Mouse (Mus musculus) stomach, embryonic 16.5 days (tissue): ENCODE results near the gene Nde1. TPM values are rescaled to one million over a fixed set of nuclear protein-coding genes. Genes with fewer than 3 reads are reported as not detected.

Experiments
- ATAC-seq: fragments of 200-750 bp; cut with Nextera tagmentation; 2 replicates; pipeline ENCODE4 v1.8.0; 2017; ENCODE audit warnings: moderate number of reproducible peaks, moderate TSS enrichment; ENCODE audit not compliant: insufficient read depth, low FRiP score
- H3K27ac ChIP-seq: fragments of 300-500 bp; sonication (generic); 2 replicates; pipeline ENCODE4 v1.5.1; 2014; ENCODE audit warnings: low read length
- H3K27me3 ChIP-seq: fragments of 300-500 bp; sonication (generic); 2 replicates; pipeline ENCODE4 v1.6.1; 2014; ENCODE audit warnings: low read length, control low read depth, mixed read lengths; ENCODE audit not compliant: control insufficient read depth, insufficient read depth
- H3K36me3 ChIP-seq: fragments of 300-500 bp; sonication (generic); 2 replicates; pipeline ENCODE4 v1.6.1; 2014; ENCODE audit warnings: low read length; ENCODE audit not compliant: control insufficient read depth, insufficient read depth
- H3K4me1 ChIP-seq: fragments of 300-500 bp; sonication (generic); 2 replicates; pipeline ENCODE4 v1.6.1; 2014; ENCODE audit warnings: low read length, control low read depth, mixed read lengths; ENCODE audit not compliant: control insufficient read depth, insufficient read depth
- H3K4me2 ChIP-seq: fragments of 300-500 bp; sonication (generic); 2 replicates; pipeline ENCODE4 v1.6.1; 2014; ENCODE audit warnings: low read depth, low read length, mixed read lengths
- H3K4me3 ChIP-seq: fragments of 300-500 bp; sonication (generic); replicated peaks from 2 replicates; pipeline ENCODE4 v1.5.1; 2014; ENCODE audit warnings: mild to moderate bottlenecking, low read length
- H3K9ac ChIP-seq: fragments of 300-500 bp; sonication (generic); 2 replicates; pipeline ENCODE4 v1.6.1; 2014; ENCODE audit warnings: low read length
- H3K9me3 ChIP-seq: fragments of 300-500 bp; sonication (generic); replicated peaks from 2 replicates; pipeline ENCODE4 v1.6.1; 2016; ENCODE audit warnings: low read length, control low read depth; ENCODE audit not compliant: control insufficient read depth
- WGBS: fragments of 180-500 bp; shearing (Covaris S2); extraction: QIAGEN DNeasy Blood & Tissue Kit; methylation state at CpG from one replicate; pipeline ENCODE4 v1.1.7; 2014; 5-methylcytosine and 5-hydroxymethylcytosine counted together
- polyA plus RNA-seq: library from polyadenylated mRNA; unstranded; fragments of >200 nt; fragmentation: Nextera tagmentation; extraction: Ambion mirVana; gene quantifications from 2 replicates; pipeline ENCODE4 v1.2.1, GENCODE M21; 2015

The Nde1 gene
- polyA plus RNA-seq, 1 experiment from 2014 or later = 78.9 TPM

DNA sequence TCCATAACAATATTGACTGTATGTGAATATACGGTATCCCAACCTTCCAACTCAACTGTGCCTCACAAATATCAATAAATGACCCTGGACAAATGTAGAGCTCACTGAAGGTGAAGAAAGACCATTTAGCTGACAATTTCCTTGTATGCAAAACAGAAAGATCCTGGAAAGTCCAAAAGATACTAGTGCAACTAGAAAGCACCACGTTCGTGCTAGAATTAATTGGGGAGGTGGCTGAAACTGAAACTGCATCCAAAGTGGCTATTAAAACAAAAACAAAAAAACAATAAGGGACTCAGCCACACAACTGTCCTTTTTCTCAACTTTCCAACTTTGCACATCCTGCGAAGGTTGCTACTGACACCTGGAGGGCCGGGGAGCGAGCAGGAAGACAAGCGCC, 4.5 kb upstream of the Nde1 start:
- Histone ChIP-seq H3K9ac (peak overlapping the region; percentile 86), H3K9me3 (no peaks in the 10 kb centered on the region), H3K4me2 (peak overlapping the region; percentile 86), H3K4me1 (peaks cover 13% of the 10 kb centered on the region), H3K27ac (peak overlapping the region; percentile 75), H3K27me3 (no peaks in the 10 kb centered on the region), H3K4me3 (peak overlapping the region; percentile 64), H3K36me3 (no peaks in the 10 kb centered on the region)
- 7% methylated on average over 7 of the region's 7 CpGs for WGBS
- no peak for ATAC-seq

DNA sequence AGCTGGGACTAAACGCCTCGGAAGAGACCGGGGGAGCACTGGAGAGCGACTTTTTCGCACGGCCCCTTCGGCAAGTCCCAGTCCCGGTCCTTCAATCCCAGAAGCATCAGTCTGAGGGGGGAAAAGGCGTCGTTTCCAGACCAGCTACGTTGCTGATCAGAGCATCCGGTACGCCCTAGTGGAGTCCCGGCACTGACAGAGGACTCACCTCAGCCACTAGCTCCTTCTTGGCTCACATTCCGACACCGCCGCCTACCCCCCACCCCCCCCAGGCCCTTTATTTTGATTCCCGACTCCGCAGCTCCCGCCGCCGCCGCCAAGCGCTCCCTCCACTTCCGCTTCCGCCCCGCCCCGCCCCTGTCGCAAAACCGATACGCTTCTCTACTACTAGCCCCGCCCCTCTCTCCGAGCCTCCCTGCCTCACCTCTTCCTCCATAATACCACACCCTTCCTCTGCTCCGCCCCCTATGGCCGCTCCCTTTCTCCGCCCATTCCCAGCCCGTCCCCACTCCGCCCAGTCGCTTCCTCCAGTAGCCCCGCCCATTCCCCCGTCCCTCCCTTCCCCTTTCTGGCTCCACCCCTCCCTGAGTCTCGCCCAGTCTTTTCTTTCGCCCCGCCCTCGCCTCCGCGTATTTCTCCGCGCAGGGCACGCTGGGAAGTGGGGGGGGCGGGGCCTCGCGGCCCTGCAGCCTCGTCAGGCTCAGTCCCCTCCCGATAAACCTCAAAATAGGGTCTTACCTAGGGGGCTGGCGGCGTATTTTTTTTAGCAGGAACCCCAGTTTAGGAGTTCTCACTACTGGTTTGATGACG, 3.9 kb upstream of the Nde1 start:
- Histone ChIP-seq H3K27me3 (no peaks in the 10 kb centered on the region), H3K36me3 (no peaks in the 10 kb centered on the region), H3K9ac (peak overlapping the region; percentile 86), H3K4me3 (peak overlapping the region; percentile 64), H3K27ac (peak overlapping the region; percentile 98), H3K4me1 (peaks cover 17% of the 10 kb centered on the region), H3K4me2 (peak overlapping the region; percentile 86), H3K9me3 (no peaks in the 10 kb centered on the region)
- peak; percentile 97 for ATAC-seq
- WGBS = under 1% methylated on average over 58 of the region's 58 CpGs

DNA sequence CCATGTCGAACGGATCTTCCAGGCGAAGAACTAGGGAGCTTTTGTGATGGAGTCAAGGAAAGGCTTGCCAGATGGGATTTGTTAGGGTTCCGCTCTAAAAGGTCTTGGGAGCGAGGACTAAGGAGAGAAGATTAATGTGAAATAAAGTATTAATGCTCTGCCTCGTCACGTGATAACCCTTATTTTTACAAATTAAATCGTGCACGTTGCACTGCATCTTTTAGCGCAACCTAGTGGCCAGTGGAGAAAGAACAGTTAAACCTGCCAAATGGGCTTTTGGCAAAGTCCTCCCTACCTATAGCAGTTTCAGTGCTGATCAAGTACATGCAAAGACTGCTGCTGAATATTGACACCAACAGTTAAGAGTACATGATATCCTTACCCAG, 3.3 kb upstream of the Nde1 start:
- Histone ChIP-seq H3K27me3 (no peaks in the 10 kb centered on the region), H3K36me3 (no peaks in the 10 kb centered on the region), H3K27ac (peak overlapping the region; percentile 98), H3K9ac (peak overlapping the region; percentile 79), H3K9me3 (no peaks in the 10 kb centered on the region), H3K4me2 (peak overlapping the region; percentile 66), H3K4me3 (peak overlapping the region; percentile 64), H3K4me1 (peaks cover 21% of the 10 kb centered on the region)
- ATAC-seq = peak; percentile 8; the same call in 1 of the 2 replicates
- WGBS = under 1% methylated on average over 10 of the region's 10 CpGs

DNA sequence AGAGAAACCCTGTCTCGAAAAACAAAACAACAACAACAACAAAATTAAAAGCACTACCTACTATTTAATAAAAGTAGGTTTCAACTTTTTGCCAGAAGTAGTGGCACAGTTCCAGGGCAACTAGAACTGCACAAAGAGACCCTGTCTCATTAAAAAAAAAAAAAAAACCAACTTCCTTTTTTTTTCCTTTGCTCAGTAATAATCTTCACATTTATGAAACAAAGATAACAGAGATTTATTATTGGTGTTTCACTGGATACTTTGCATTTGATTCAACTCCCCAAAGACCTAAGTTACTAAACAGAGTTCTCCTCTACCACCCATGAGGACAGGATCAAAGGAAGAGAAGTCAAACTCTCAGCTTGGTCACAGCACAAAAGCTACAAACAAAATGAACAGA, 2.1 kb upstream of the Nde1 start:
- H3K27me3 ChIP-seq = no peaks in the 10 kb centered on the region
- H3K9me3 ChIP-seq = no peaks in the 10 kb centered on the region
- no peaks in the 10 kb centered on the region for H3K36me3 ChIP-seq
- peaks cover 21% of the 10 kb centered on the region for H3K4me1 ChIP-seq
- no peak overlapping the region for H3K27ac ChIP-seq
- no peak overlapping the region for H3K4me2 ChIP-seq
- WGBS = 100% methylated on average over 1 of the region's 1 CpGs
- H3K9ac ChIP-seq = no peak overlapping the region
- H3K4me3 ChIP-seq = no peak overlapping the region
- no peak for ATAC-seq

DNA sequence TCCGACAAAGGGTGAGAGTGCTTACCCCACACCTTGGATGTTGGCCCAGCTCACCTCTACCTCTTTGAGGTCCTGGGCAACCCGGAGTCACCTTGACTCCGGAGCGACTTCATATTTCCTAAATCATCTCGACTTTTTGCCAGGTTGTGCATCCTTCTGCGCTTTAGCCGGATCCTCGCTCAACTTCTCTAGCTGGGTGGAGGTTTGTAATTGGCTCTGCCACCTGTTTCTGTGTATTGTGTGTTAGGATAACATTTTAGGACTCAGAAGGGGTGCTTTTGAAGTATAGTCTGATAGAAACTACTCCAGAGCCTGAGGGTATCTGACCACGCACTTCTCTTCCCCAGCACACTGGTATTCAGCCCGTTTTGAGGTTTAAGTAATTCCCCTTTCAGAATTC, 656 bp downstream of the Nde1 start:
- H3K4me3 ChIP-seq = peak overlapping the region; percentile 72
- H3K9me3 ChIP-seq = no peaks in the 10 kb centered on the region
- H3K36me3 ChIP-seq = no peaks in the 10 kb centered on the region
- WGBS = 2% methylated on average over 10 of the region's 10 CpGs
- no peak for ATAC-seq
- H3K27ac ChIP-seq = peak overlapping the region; percentile 43; the same call in 1 of the 2 replicates
- no peaks in the 10 kb centered on the region for H3K27me3 ChIP-seq
- H3K4me1 ChIP-seq = peaks cover 8% of the 10 kb centered on the region
- H3K9ac ChIP-seq = peak overlapping the region; percentile 89
- peak overlapping the region; percentile 71 for H3K4me2 ChIP-seq

DNA sequence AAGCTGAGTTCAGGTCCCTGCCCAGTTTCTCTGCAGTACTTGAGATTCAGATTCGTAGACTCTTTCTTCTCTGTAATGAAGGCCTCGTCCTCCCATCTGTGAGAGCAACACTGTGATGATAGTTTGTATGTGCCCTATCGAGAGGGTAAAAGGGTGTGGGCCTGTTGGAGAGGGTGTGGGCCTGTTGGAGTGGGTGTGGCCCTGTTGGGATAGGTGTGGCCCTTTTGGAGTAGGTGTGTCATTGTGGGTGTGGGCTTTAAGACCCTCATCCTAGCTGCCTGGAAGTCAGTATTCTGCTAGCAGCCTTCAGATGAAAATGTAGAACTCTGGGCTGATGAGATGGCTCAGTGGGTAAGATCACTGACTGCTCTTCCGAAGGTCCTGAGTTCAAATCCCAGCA, 3.4 kb downstream of the Nde1 start:
- Histone ChIP-seq H3K27me3 (no peaks in the 10 kb centered on the region), H3K9ac (no peak overlapping the region), H3K36me3 (peaks cover 9% of the 10 kb centered on the region), H3K9me3 (no peaks in the 10 kb centered on the region), H3K4me2 (no peak overlapping the region), H3K4me1 (peaks cover 8% of the 10 kb centered on the region), H3K27ac (no peak overlapping the region), H3K4me3 (no peak overlapping the region)
- ATAC-seq = no peak
- 77% methylated on average over 4 of the region's 4 CpGs for WGBS

DNA sequence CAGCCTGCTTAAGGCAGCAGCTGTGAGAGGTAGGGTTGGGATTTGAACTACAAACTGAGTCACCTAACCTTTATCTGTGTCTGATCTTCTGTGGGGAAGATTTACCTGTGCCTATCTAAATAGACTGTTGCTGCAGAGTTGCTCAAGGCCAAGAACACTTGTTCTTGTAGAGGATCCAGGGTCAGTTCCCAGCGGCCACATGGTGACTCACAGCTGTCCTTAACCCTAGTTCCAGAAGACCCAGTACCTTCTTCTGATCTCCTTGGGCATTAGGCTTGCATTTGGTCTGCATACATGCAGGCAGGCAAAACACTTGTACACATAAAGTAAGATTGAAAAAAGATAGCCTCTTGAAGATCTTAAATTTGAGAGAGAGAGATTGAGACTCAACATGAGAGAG, 6.6 kb downstream of the Nde1 start:
- no peak overlapping the region for H3K4me2 ChIP-seq
- H3K9me3 ChIP-seq = no peaks in the 10 kb centered on the region
- no peak overlapping the region for H3K4me3 ChIP-seq
- no peaks in the 10 kb centered on the region for H3K27me3 ChIP-seq
- no peaks in the 10 kb centered on the region for H3K4me1 ChIP-seq
- WGBS = 88% methylated on average over 1 of the region's 1 CpGs
- H3K9ac ChIP-seq = no peak overlapping the region
- H3K36me3 ChIP-seq = peaks cover 18% of the 10 kb centered on the region
- no peak overlapping the region for H3K27ac ChIP-seq
- no peak for ATAC-seq

DNA sequence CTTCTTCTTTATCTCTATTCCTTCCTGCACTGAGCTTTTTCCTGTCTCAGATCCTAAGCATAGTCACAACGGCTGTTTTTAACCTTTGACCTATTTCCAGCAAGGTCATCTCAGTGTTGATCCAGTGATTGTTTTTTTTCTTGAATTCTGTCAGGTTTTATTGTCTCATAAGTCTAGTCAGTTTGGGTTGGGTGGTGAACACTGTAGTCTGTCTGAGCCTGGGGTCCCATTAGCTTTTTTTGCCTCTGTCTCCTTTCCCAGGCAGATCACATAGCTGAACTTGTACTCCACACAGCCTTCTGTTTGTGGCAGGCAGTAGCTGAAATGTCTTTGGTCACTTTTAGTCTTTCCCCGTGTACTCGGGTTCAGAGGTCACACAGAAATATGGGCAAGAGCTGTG, 15.0 kb downstream of the Nde1 start:
- no peaks in the 10 kb centered on the region for H3K4me1 ChIP-seq
- no peaks in the 10 kb centered on the region for H3K27me3 ChIP-seq
- no peak overlapping the region for H3K27ac ChIP-seq
- ATAC-seq = no peak
- 47% methylated on average over 3 of the region's 3 CpGs for WGBS
- no peaks in the 10 kb centered on the region for H3K9me3 ChIP-seq
- H3K4me3 ChIP-seq = no peak overlapping the region
- H3K9ac ChIP-seq = no peak overlapping the region
- no peak overlapping the region for H3K4me2 ChIP-seq
- peaks cover 11% of the 10 kb centered on the region for H3K36me3 ChIP-seq

DNA sequence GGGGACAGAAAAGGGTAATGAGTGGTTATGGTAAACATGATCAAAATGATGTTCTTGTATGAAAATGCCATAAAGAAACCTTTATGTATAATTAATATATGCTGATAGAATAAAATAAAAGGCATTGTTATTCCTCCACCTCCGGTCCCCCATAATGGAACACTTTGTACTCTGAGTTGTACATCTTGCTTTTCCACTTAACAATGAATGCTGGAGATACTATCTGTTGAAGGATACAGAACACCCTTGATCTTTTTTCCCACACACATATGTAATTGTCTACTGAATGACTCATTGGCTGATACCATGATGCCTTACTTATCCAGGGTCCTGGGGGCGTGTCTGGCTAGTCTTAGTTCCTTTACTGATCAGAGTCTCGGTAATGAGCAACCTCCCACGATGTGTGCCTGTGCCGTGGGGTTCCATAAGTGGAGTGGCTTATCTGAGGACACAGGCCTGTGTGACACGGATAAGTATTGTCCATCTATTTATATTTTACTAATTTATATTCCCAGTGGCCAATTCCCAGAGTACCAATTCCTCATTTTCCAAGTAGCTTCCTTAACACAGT, 17.2 kb downstream of the Nde1 start:
- H3K4me3 ChIP-seq = no peak overlapping the region
- no peaks in the 10 kb centered on the region for H3K9me3 ChIP-seq
- H3K27ac ChIP-seq = no peak overlapping the region
- no peak overlapping the region for H3K4me2 ChIP-seq
- no peaks in the 10 kb centered on the region for H3K27me3 ChIP-seq
- 79% methylated on average over 6 of the region's 6 CpGs for WGBS
- H3K4me1 ChIP-seq = no peaks in the 10 kb centered on the region
- H3K9ac ChIP-seq = no peak overlapping the region
- H3K36me3 ChIP-seq = peaks cover 24% of the 10 kb centered on the region
- no peak for ATAC-seq
